ENCODE assay signal across 18 mouse cellular contexts in the genomic region with DNA sequence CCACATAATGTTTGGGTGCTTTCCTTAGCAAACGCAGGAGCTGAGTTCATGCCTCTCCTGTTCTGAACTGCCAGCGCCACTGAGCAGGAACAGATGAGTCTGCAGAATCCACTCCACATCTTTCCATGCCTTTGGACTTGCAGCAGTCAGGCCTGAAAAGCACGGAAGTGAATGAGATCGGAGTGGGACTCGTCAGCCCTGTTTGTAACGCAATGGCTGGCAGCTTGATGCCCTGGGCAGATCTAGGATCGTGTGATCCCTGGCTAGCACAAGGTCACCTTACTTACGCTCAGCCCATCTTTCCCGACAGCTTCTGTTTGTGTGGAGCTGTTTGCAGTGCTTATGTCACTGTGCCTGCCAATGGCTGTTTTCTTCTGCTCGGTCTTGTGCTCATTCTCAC.
DNase-seq lines count a peak whose midpoint lies in the region; ATAC-seq and TF ChIP-seq lines count a peak whose summit lies in the region.
"Had no signal": no experiment of that assay in that cellular context is flagged by ENCODE, and none has a peak within 500 bp of the region (broad histone marks: within the 10 kb centered on the region; RNA-seq: fewer than 3 reads in every experiment).

No protein-coding gene starts in this region.

- no peak overlapping the region for H3K4me3 ChIP-seq in left cerebral cortex, adult 2 months
- H3K4me3 ChIP-seq in neural tube, embryonic 13.5 days = no peak overlapping the region
- H3K4me3 ChIP-seq: limb, embryonic 12.5 days; liver, embryonic 15.5 days had no signal

- H3K4me2 ChIP-seq in neural tube, embryonic 13.5 days = no peak overlapping the region
- H3K4me2 ChIP-seq: heart, embryonic 11.5 days; limb, embryonic 12.5 days; liver, embryonic 15.5 days had no signal

- H3K9ac ChIP-seq in neural tube, embryonic 13.5 days = no peak overlapping the region
- H3K9ac ChIP-seq: limb, embryonic 12.5 days; liver, embryonic 15.5 days had no signal

- peak overlapping the region; percentile 28; the same call in 1 of the 2 replicates for H3K27ac ChIP-seq in left cerebral cortex, adult 2 months
- peak overlapping the region; percentile 68 for H3K27ac ChIP-seq in neural tube, embryonic 13.5 days (replicated peaks)
- H3K27ac ChIP-seq: limb, embryonic 12.5 days; liver, embryonic 15.5 days; stomach, postnatal 0 days had no signal

- ATAC-seq in neural tube, embryonic 13.5 days (ENCODE audit: low read depth) = no peak; the same call in 1 of the 2 replicates

- H3K36me3 ChIP-seq in neural tube, embryonic 13.5 days = no peaks in the 10 kb centered on the region
- H3K36me3 ChIP-seq: limb, embryonic 12.5 days; liver, embryonic 15.5 days had no signal

- H3K27me3 ChIP-seq in neural tube, embryonic 13.5 days = no peaks in the 10 kb centered on the region
- H3K27me3 ChIP-seq: limb, embryonic 12.5 days; liver, embryonic 15.5 days had no signal

- intact Hi-C loops in left cerebral cortex, adult 2 months (cut with DNase I) = no loop called here

- TF ChIP-seq CTCF in left cerebral cortex, adult 2 months (IDR thresholded peaks at IDR 0.05) = no peak
- TF ChIP-seq CTCF in brain, embryonic 14.5 days (IDR thresholded peaks at IDR 0.05; ENCODE audit: borderline replicate concordance, extremely low read depth, insufficient read depth, insufficient read length) = no peak

- peaks cover 10% of the 10 kb centered on the region; the same call in 1 of the 2 replicates for H3K4me1 ChIP-seq in neural tube, embryonic 13.5 days (replicated peaks)
- H3K4me1 ChIP-seq: limb, embryonic 12.5 days; liver, embryonic 15.5 days had no signal

- TF ChIP-seq POLR2A in brain, embryonic 14.5 days (IDR thresholded peaks at IDR 0.05; ENCODE audit: borderline replicate concordance, extremely low read depth, insufficient read depth, insufficient read length, poor library complexity, severe bottlenecking) = no peak

- DNase-seq in cerebellum, postnatal 25 days = peak; percentile 38 to 41
- DNase-seq in cerebellum, adult 18-20 months = no peak
- peak in 1 of 2 experiments; percentile 18 for DNase-seq in left cerebral cortex, adult 2 months (ENCODE audit: extremely low spot score in 1 of 2, low spot score in 2 of 2)
- no peak for DNase-seq in left cerebral cortex, adult 9 months (ENCODE audit: low spot score in 2 of 2)
- peak; percentile 43 for DNase-seq in brain, embryonic 14.5 days (ENCODE audit: low read depth)
- no peak for DNase-seq in layer of hippocampus, adult 9-10 months (ENCODE audit: low spot score)
- no peak for DNase-seq in gastrocnemius, adult 18-20 months (ENCODE audit: low spot score)
- DNase-seq: cerebellum, adult 11-12 months; gastrocnemius, postnatal 36 days; kidney, adult 2 months; kidney, postnatal 36 days; lung, postnatal 14 days; thymus, postnatal 36 days had no signal

- H3K9me3 ChIP-seq in neural tube, embryonic 13.5 days = no peaks in the 10 kb centered on the region
- H3K9me3 ChIP-seq: limb, embryonic 12.5 days; liver, embryonic 15.5 days had no signal

- WGBS in neural tube, embryonic 13.5 days = 55% methylated on average over 10 of the region's 10 CpGs

Comparison
In these comparisons a context has a peak if more than half of its experiments do, and no peak if none do; other contexts are left out.
1. DNase-seq: peak in cerebellum, postnatal 25 days (2 of 2) and brain, embryonic 14.5 days (single experiment); none in cerebellum, adult 18-20 months (0 of 2), left cerebral cortex, adult 9 months (0 of 2), layer of hippocampus, adult 9-10 months (single experiment) and gastrocnemius, adult 18-20 months (single experiment).